Mouse (Mus musculus) liver, embryonic 16.5 days (tissue): ENCODE measurements around the gene Gm9945. TPM values are rescaled to one million over a fixed set of nuclear protein-coding genes. Genes with fewer than 3 reads are reported as not detected.
A peak's percentile ranks its signal among the peaks of the same experiment; 100 is the strongest.

Experiments
- ATAC-seq: fragments of 200-750 bp; cut with Nextera tagmentation; 2 replicates; pipeline ENCODE4 v1.8.0; 2017; ENCODE audit warnings: low read depth, mild to moderate bottlenecking, moderate number of reproducible peaks, moderate library complexity
- H3K27ac ChIP-seq: fragments of 300-500 bp; sonication (generic); 2 replicates; pipeline ENCODE4 v1.5.1; 2014; ENCODE audit warnings: mild to moderate bottlenecking, low read length
- H3K27me3 ChIP-seq: fragments of 300-500 bp; sonication (generic); 2 replicates; pipeline ENCODE4 v1.6.1; 2014; ENCODE audit warnings: low read depth, low read length, mixed read lengths; ENCODE audit not compliant: control insufficient read depth, insufficient read depth
- H3K36me3 ChIP-seq: fragments of 300-500 bp; sonication (generic); 2 replicates; pipeline ENCODE4 v1.6.1; 2014; ENCODE audit warnings: mild to moderate bottlenecking; ENCODE audit not compliant: control insufficient read depth, insufficient read depth
- H3K4me1 ChIP-seq: fragments of 300-500 bp; sonication (generic); 2 replicates; pipeline ENCODE4 v1.6.1; 2014; ENCODE audit warnings: low read depth, low read length, mixed read lengths; ENCODE audit not compliant: control insufficient read depth
- H3K4me2 ChIP-seq: fragments of 300-500 bp; sonication (generic); 2 replicates; pipeline ENCODE4 v1.6.1; 2014; ENCODE audit warnings: low read depth, low read length, mixed read lengths
- H3K4me3 ChIP-seq: fragments of 300-500 bp; sonication (generic); 2 replicates; pipeline ENCODE4 v1.5.1; 2014; ENCODE audit warnings: low read depth, mild to moderate bottlenecking, low read length
- H3K9ac ChIP-seq: fragments of 300-500 bp; sonication (generic); 2 replicates; pipeline ENCODE4 v1.6.1; 2014; ENCODE audit warnings: low read depth, low read length
- H3K9me3 ChIP-seq: fragments of 300-500 bp; sonication (generic); replicated peaks from 2 replicates; pipeline ENCODE4 v1.6.1; 2016; ENCODE audit warnings: low read length; ENCODE audit not compliant: control insufficient read depth
- WGBS: fragments of 180-500 bp; shearing (Covaris S2); extraction: QIAGEN DNeasy Blood & Tissue Kit; methylation state at CpG from one replicate; pipeline ENCODE4 v1.1.7; 2014; ENCODE audit not compliant: insufficient replicate concordance; 5-methylcytosine and 5-hydroxymethylcytosine counted together
- polyA plus RNA-seq: library from polyadenylated mRNA; unstranded; fragments of >200 nt; fragmentation: Nextera tagmentation; extraction: Ambion mirVana; gene quantifications from 2 replicates; pipeline ENCODE4 v1.2.1, GENCODE M21; 2015

The Gm9945 gene
- 0.49 and 0.64 TPM in 2 replicates for polyA plus RNA-seq

DNA sequence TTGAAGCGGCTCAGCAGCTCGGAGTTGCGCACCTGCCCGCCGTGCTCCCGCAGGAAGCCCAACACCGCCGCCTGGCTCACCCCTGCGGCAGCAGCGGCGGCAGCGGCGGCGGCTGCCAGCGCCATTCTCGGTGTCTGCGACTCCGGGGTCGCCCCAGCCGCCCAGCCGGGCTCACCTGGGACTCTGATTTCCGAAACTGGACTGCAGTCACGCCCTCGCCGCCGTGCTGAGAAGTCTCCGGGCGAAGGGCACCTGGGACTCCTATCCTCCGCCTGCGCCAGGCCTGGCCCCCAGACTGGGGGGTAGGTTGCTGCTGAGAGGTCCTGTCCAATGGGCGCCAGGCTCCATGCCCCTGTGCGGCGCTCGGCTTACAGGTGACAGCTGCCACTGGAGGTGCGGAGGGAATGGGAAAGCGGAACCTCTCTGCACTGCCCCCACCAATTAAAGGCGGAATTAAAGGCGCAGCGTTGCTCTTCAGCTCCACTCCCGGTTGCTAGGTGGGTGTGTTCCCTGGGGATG lies at the start of gene Gm9945, which contains the start of gene Sowaha:
Gene Gm9945 (plus strand): TSS at position 384 of the 519 bp plus-strand sequence.
Gene Sowaha (minus strand): TSS at position 492 of the 519 bp plus-strand sequence.
- WGBS, result under 1% methylated on average over 40 of the region's 40 CpGs
- Histone ChIP-seq H3K4me3 (peak within 1 kb of the TSS; percentile 82), H3K36me3 (peaks cover 4% of the 10 kb centered on the region), H3K27me3 (peaks cover 48% of the 10 kb centered on the region), H3K4me2 (peak within 1 kb of the TSS; percentile 72), H3K4me1 (peaks cover 57% of the 10 kb centered on the region), H3K9ac (peak within 1 kb of the TSS; percentile 80), H3K9me3 (no peaks in the 10 kb centered on the region), H3K27ac (peak within 1 kb of the TSS; percentile 98)
- ATAC-seq, result peak; percentile 64

DNA sequence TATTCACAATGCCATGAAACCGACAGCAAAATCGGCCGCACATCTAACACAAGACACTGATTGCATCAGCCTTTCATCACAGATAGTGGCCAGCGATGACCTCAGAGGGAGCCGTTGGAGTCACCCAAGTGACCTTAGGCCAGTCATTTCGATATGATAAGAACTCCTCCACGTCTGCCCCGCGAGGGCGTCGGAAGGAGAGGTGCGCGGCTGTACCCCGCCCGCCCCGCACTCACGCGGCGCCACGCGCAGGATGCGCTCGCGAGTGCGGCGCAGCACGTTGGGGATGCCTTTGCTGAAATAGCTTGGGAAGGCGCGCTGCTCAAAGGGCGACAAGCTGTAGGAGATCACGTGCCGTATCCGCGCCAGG lies 49.7 kb upstream of the Gm9945 start:
- Histone ChIP-seq H3K9me3 (no peaks in the 10 kb centered on the region), H3K27ac (peak overlapping the region; percentile 91), H3K4me1 (peaks cover 35% of the 10 kb centered on the region), H3K27me3 (no peaks in the 10 kb centered on the region), H3K4me3 (peak overlapping the region; percentile 95), H3K4me2 (peak overlapping the region; percentile 88), H3K36me3 (peaks cover 12% of the 10 kb centered on the region), H3K9ac (peak overlapping the region; percentile 92)
- WGBS, result under 1% methylated on average over 34 of the region's 34 CpGs
- peak; percentile 17 for ATAC-seq

- peaks cover 35% of the 10 kb centered on the region for H3K4me1 ChIP-seq
- H3K9ac ChIP-seq, result peak within 1 kb of the TSS; percentile 92
- under 1% methylated on average over 44 of the region's 44 CpGs for WGBS
- no peaks in the 10 kb centered on the region for H3K9me3 ChIP-seq
- peak within 1 kb of the TSS; percentile 95 for H3K4me3 ChIP-seq
- peaks cover 12% of the 10 kb centered on the region for H3K36me3 ChIP-seq
- H3K27me3 ChIP-seq, result no peaks in the 10 kb centered on the region
- peak within 1 kb of the TSS; percentile 91 for H3K27ac ChIP-seq
- ATAC-seq, result peak; percentile 89
- peak within 1 kb of the TSS; percentile 88 for H3K4me2 ChIP-seq
Observed at GRCm38 (mm10) chr11:53430670-53431346, 49.2 kb upstream of the Gm9945 start, which contains the start of the genes Uqcrq and Gdf9. TSS of gene Uqcrq (minus strand) at chr11:53430831. TSS of gene Gdf9 (plus strand) at chr11:53431023.

- Histone ChIP-seq H3K4me2 (peak overlapping the region; percentile 88), H3K4me1 (peaks cover 35% of the 10 kb centered on the region), H3K36me3 (peaks cover 12% of the 10 kb centered on the region), H3K4me3 (peak overlapping the region; percentile 95), H3K9me3 (no peaks in the 10 kb centered on the region), H3K9ac (peak overlapping the region; percentile 57), H3K27me3 (no peaks in the 10 kb centered on the region), H3K27ac (peak overlapping the region; percentile 91)
- 5% methylated on average over 9 of the region's 9 CpGs for WGBS
- ATAC-seq, result no peak
Observed at GRCm38 (mm10) chr11:53431347-53432056, 48.5 kb upstream of the Gm9945 start.

GRCm38 (mm10) chr11:53433057-53433456 lies 46.9 kb upstream of the Gm9945 start:
- Histone ChIP-seq H3K27me3 (no peaks in the 10 kb centered on the region), H3K27ac (no peak overlapping the region), H3K4me3 (no peak overlapping the region), H3K9me3 (no peaks in the 10 kb centered on the region), H3K4me1 (peaks cover 35% of the 10 kb centered on the region), H3K9ac (no peak overlapping the region), H3K36me3 (peaks cover 10% of the 10 kb centered on the region), H3K4me2 (no peak overlapping the region)
- 16% methylated on average over 6 of the region's 6 CpGs for WGBS
- no peak for ATAC-seq

DNA sequence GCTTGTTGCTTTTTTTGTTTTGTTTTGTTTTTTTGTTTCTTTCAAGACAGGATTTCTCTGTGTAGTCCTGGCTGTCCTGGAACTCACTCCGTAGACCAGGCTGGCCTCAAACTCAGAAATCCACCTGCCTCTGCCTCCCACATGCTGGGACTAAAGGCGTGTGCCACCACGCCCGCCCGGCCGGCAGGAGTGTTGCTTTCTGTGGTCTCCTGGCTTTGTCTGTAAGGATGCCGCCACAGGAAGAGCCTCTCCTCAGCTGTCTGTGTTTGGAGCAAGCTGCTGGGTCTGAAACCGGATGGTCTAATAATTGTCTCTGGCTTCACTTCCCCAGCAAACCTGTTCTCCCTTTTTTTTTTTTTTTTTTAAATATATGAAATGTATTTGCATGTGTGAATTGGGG lies 44.5 kb upstream of the Gm9945 start:
- Histone ChIP-seq H3K27ac (no peak overlapping the region), H3K4me1 (peaks cover 26% of the 10 kb centered on the region), H3K9me3 (no peaks in the 10 kb centered on the region), H3K4me3 (no peak overlapping the region), H3K27me3 (no peaks in the 10 kb centered on the region; the same call in 1 of the 2 replicates), H3K9ac (no peak overlapping the region), H3K4me2 (no peak overlapping the region), H3K36me3 (no peaks in the 10 kb centered on the region)
- no peak for ATAC-seq
- whole genome bisulfite sequencing, result 44% methylated on average over 8 of the region's 8 CpGs

DNA sequence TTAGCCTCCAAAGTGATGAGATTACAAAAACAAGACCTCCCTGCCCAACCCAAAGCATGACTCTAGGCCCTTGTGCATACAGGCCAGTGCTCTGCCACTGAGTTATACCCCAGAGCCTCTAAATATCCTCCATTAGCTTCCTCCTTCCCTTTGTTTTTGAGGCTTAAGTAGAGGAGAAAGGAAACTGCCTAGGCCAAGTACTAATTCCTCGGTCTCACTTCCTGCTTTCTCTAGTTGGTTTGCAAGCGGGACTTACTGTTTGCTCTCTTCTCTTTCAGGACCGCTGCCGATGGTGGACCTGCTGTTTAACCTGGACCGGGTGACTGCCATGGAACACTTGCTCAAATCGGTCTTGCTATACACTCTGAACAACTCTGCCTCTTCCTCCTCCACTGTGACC lies 43.6 kb upstream of the Gm9945 start:
- no peak overlapping the region for H3K4me2 ChIP-seq
- no peak for ATAC-seq
- H3K4me3 ChIP-seq, result no peak overlapping the region
- no peaks in the 10 kb centered on the region for H3K9me3 ChIP-seq
- H3K9ac ChIP-seq, result no peak overlapping the region
- peaks cover 24% of the 10 kb centered on the region for H3K4me1 ChIP-seq
- 58% methylated on average over 6 of the region's 6 CpGs for WGBS
- H3K27ac ChIP-seq, result no peak overlapping the region
- H3K36me3 ChIP-seq, result no peaks in the 10 kb centered on the region
- H3K27me3 ChIP-seq, result no peaks in the 10 kb centered on the region; the same call in 1 of the 2 replicates

- Histone ChIP-seq H3K4me2 (0 out of 2 replicates have a peak overlapping the region, but pooled peaks have one; percentile 12), H3K4me1 (peaks cover 4% of the 10 kb centered on the region), H3K9ac (0 out of 2 replicates have a peak overlapping the region, but pooled peaks have one; percentile 7), H3K36me3 (no peaks in the 10 kb centered on the region), H3K27ac (peak overlapping the region; percentile 39; the same call in 1 of the 2 replicates), H3K27me3 (no peaks in the 10 kb centered on the region; the same call in 1 of the 2 replicates), H3K4me3 (no peak overlapping the region), H3K9me3 (no peaks in the 10 kb centered on the region)
- ATAC-seq, result no peak
- WGBS, result 2% methylated on average over 12 of the region's 12 CpGs
Observed at GRCm38 (mm10) chr11:53441921-53442320, 38.0 kb upstream of the Gm9945 start.
